Mouse (Mus musculus) embryonic stem cell, embryonic (primary cell): ENCODE data around the gene Med23.

Experiments
- CTCF ChIA-PET, 4 experiments: fragments of 300-600 bp in 2 of 4; fragments of 350-600 bp in 2 of 4; sonication (Branson Sonifier 250); formaldehyde crosslinking; loops; one replicate each; lab custom pipeline; 2022; ENCODE audit warnings: inconsistent platforms in 2 of 4; lab: Charles Lee
- POLR2A ChIA-PET, 4 experiments: fragments of 300-600 bp in 2 of 4; fragments of 350-600 bp in 2 of 4; sonication (Branson Sonifier 250); formaldehyde crosslinking; loops; one replicate each; lab custom pipeline; 2022; ENCODE audit warnings: antibody characterized with exemption in 4 of 4, inconsistent platforms in 1 of 4; lab: Charles Lee

Med23 gene

DNA sequence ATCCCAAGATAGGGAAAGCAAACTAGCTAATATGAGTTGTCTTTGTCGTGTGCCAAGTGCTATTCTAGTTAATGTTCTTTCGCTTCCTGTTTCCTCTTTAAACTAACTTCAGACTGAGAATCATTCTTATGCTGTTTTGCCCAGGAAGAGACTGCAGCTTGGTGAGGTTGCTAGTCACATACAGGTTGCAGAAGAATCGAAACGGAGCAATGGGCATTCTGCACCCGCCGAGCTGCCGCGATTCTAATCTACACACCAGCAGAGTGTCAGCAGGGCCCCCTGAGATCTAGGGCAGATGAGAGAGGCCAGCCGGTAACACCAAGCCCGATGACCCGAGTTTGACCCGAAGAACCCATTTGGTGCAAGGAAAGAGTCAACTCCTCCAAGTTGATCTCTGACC, 58.3 kb downstream of the Med23 start:
- ChIA-PET POLR2A (interaction anchor here in 1 of 4 experiments (1.5 kb wide), 1 partner anchor 17 kb away, joined by 4 read pairs; no protein-coding TSS in a partner anchor), CTCF (no interaction called here)

- CTCF ChIA-PET = interaction anchor here in 1 of 4 experiments (0.6 kb wide), 1 partner anchor 795 kb away, joined by 3 read pairs; no protein-coding TSS in a partner anchor
- POLR2A ChIA-PET = no interaction called here
These were observed 60.4 kb downstream of the Med23 start for GRCm38 (mm10) chr10:24930143-24930542.

DNA sequence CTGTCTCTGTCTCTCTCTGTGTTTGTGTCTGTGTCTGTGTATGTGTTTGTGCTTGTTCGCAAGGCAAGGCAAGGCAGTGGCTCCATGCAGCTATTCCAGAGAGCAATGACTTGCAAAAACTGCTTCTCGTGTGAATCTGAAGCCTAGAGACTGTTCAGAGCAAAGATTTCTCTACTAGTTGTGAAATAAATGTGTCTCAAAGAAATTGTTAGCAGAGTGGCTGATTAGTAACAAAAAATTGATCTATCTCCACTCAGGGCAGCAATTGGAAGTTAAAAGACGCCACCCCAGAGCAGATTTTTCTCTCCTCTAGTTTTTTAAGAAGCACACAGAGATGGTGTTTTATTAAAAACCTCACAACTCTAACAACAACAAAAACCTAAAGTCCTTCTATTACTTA, 78.1 kb downstream of the Med23 start:
- CTCF ChIA-PET = no interaction called here

DNA sequence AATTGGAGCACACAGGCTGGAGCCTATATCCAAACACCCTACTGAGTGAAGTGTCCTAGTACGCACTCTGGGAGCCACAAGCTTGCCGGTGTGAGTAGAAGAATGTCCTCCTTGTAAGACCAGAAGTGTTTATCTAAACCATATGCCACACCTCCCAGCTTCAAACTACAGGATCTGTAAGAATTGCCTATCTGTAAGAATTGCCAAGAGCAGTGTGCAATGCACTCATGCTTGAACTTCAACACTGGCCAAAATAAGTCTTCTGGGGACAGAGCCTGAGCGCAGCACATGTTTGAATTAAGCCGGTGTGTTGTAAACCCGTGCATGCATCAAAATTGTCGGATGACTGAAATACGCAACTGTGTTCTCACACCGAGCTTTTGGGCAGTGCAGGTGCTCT, 78.5 kb downstream of the Med23 start:
- CTCF ChIA-PET = no interaction called here

More for the DNA sequence above, 78.1 kb downstream of the Med23 start:
- POLR2A ChIA-PET = interaction anchor here in 1 of 4 experiments (0.6 kb wide), 1 partner anchor 161 kb away, joined by 3 read pairs; no protein-coding TSS in a partner anchor

DNA sequence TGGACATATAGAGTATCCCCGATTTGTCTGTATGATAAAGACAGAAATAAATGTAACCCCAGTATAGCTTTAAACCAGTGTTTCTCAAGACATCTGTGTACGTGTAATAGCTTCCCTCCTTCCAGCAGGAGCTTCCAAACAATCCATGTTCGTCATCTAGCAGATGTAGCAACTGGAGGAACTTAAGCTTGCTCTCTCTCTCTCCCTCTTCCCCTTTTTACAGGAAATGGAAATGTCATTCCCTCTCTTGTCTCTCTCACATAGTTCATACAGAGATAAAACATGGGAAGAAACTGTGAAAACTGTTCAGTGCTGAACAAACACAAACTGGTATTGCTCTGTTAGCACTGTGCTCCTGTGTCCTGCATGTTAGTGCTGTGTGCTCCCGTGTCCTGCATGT, 80.4 kb downstream of the Med23 start:
- ChIA-PET CTCF (no interaction called here), POLR2A (no interaction called here)

More for the DNA sequence above, 78.5 kb downstream of the Med23 start:
- POLR2A ChIA-PET = interaction anchor here in 2 of 4 experiments (0.6 to 1.0 kb wide), 2 partner anchors 76 to 162 kb away, joined by 3 read pairs; no protein-coding TSS in a partner anchor

DNA sequence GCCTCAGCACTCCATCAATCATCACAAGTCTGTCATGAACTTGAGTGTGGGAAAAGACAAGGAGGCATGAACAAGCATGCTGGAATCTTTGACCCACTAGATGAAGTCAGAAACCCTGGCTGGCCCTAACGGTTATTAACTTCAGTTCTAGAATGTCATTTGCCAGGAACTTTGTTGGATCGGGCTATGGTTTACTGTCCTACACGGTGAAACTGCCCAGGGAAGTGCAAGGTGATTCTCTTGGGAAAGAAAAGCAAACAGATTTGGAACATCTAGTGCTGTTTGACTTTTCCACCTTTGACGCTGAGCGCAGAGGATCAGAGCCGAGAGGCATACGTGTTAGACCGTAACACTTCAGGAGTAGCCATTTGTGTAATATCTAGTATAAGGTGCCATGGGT, 81.8 kb downstream of the Med23 start:
- ChIA-PET POLR2A (no interaction called here), CTCF (no interaction called here)

GRCm38 (mm10) chr10:24952549-24952948, 82.8 kb downstream of the Med23 start:
- ChIA-PET POLR2A (no interaction called here), CTCF (interaction anchor here in 1 of 4 experiments (0.7 kb wide), 1 partner anchor 507 kb away, joined by 3 read pairs; no protein-coding TSS in a partner anchor)

DNA sequence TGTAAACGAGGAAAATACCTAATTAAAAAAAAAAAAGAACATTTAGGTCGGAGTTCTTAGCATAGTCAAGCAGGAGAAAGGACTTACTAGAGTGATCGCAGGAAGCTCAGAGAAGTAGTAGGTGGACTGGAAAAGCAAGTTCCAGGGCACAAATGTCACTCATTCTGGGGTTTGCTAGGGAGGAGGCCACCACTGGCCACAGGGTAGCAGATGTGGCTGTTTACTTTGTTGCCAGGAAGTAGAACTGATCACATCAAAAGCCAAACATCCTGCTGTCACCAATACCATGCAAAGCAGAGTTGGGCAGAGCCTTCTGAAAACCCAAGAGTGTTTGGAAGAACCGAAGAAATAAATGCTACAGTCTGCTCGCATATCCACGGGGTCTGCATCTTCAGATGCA, 84.1 kb downstream of the Med23 start:
- ChIA-PET CTCF (no interaction called here), POLR2A (no interaction called here)

DNA sequence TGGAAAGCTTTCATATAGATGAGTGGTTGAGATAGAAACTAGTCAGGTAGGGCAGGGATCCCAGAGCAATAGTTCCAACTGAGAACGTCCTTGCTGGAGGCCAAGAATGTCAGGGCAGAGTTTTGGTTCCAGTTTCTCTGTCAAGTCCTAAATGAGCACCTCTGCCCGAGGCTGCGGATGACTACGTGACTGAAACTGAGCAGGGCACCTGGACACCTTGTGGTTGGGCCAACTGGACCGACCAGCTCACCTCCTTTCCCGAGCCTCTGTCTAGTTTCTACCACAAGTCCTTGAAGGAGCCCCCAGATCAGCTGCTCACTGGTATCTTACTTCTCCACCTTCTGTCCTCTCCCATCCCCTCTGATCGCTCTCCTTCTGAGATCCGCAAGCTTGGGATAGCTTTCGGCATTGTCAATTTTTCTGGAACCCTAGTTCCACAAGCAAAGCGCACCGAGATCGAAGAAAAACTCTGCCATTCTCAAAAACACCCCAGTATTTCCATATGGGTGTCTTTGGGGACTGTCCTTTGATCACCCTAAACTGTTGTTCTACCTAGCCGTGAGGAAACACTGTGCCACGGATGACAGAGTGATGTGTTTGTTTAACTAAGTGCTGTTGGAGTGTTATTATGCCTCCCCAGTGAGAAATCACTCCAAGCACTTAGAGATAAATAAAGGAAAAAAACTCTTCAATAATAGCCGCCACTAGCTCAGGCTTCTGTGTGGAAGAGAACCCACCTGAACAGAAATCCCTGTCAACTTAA, 88.7 kb downstream of the Med23 start:
- POLR2A ChIA-PET = no interaction called here
- CTCF ChIA-PET = interaction anchor here in 3 of 4 experiments (0.7 to 1.1 kb wide), 3 partner anchors 163 to 530 kb away, joined by 3 read pairs; no protein-coding TSS in a partner anchor

DNA sequence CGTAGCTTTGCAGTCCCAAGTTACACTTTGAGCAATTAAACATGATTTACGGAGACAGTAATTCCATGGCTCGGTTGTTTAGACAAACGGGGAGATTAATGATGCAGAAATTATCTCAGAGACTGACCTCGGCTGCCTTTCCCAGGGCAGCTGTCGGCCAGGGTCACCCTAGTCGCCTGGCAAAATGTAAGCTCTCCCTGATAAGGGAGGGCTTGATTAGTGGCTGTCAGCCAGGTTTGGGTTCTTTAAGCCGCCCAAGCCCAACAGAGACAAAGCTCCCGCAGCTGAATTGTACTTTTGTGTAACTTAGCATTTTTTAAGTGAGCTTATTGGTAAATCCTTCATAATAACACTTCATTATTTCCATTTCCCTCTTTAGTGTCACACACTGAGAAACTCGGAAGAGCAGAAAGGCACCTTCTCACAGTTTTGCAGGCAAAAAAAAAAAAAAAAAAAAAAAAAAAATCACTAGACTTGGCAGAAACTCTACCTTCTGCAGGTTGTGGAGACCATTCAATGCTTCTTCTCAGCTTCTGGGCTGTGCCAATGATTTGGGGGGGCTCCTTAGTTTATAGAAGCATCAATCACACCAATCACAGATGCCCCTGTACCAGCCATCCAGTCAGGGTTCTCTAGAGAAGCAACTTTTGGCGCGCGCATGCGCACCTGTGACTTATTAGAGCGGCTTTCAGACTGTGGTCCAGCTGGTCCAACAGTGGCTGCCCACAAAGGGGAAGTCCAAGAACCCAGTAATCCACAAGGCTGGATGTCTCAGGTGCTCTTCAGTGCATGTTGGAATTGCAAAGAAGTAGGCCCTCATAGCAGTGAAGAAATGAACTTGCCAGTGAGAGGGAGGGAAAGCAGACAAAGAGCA, 89.5 kb downstream of the Med23 start:
- ChIA-PET CTCF (interaction anchor here in 3 of 4 experiments (0.7 to 1.1 kb wide), 4 partner anchors 164 to 529 kb away, joined by 3 to 4 read pairs (median 3); no protein-coding TSS in a partner anchor), POLR2A (no interaction called here)

GRCm38 (mm10) chr10:24961112-24961511, 91.3 kb downstream of the Med23 start:
- CTCF ChIA-PET = interaction anchor here in 2 of 4 experiments (1.0 to 1.3 kb wide), 2 partner anchors 278 to 285 kb away, joined by 4 to 6 read pairs; no protein-coding TSS in a partner anchor

GRCm38 (mm10) chr10:24961889-24962288, 92.1 kb downstream of the Med23 start:
- CTCF ChIA-PET = no interaction called here
- POLR2A ChIA-PET = no interaction called here

More at GRCm38 (mm10) chr10:24961112-24961511, 91.3 kb downstream of the Med23 start:
- POLR2A ChIA-PET = no interaction called here
